17 mouse cellular contexts compared by ENCODE assay signal in the genomic region with DNA sequence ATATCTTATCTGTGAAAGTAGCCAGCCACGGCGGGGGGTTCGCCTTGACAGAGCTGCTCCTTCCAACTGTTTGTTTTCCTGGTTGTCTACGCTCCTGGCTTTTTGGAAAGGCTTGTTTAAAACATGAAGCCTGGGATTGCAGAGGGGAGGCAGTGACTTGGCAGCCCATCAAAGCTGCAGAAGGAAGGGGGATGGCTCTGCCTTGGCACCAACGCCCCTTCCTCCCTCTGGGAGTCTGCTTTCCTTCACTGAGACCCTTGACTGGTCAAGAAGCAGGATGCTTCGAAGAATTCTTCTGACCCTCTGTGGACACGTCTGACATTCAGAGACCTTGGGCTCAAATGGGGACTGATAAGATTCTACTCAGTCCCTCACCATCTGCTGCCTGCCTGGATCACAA.
DNase-seq lines count a peak whose midpoint lies in the region; ATAC-seq lines count a peak whose summit lies in the region.
"Had no signal": no experiment of that assay in that cellular context is flagged by ENCODE, and none has a peak within 500 bp of the region (broad histone marks: within the 10 kb centered on the region; RNA-seq: fewer than 3 reads in every experiment).

No protein-coding gene starts in this region.

- H3K4me1 ChIP-seq in hindbrain, embryonic 16.5 days (ENCODE audit: control insufficient read depth, insufficient read depth, low read depth, low read length), result no peaks in the 10 kb centered on the region
- H3K4me1 ChIP-seq in hindbrain, embryonic 11.5 days (replicated peaks; ENCODE audit: control insufficient read depth, insufficient read depth, low read length), result no peaks in the 10 kb centered on the region
- H3K4me1 ChIP-seq in midbrain, embryonic 14.5 days (ENCODE audit: control insufficient read depth, insufficient read depth, low read length), result no peaks in the 10 kb centered on the region
- H3K4me1 ChIP-seq in midbrain, embryonic 10.5 days, result no peaks in the 10 kb centered on the region
- H3K4me1 ChIP-seq: embryonic facial prominence, embryonic 15.5 days; limb, embryonic 10.5 days; liver, embryonic 13.5 days; midbrain, embryonic 15.5 days had no signal

- no peak overlapping the region for H3K4me3 ChIP-seq in hindbrain, embryonic 16.5 days (ENCODE audit: low read length)
- H3K4me3 ChIP-seq in hindbrain, embryonic 11.5 days (ENCODE audit: low read depth, low read length), result no peak overlapping the region
- no peak overlapping the region for H3K4me3 ChIP-seq in midbrain, embryonic 14.5 days (replicated peaks; ENCODE audit: low read depth, low read length)
- no peak overlapping the region for H3K4me3 ChIP-seq in midbrain, embryonic 10.5 days
- H3K4me3 ChIP-seq: embryonic facial prominence, embryonic 15.5 days; hindbrain, embryonic 15.5 days; limb, embryonic 10.5 days; liver, embryonic 13.5 days; midbrain, embryonic 15.5 days had no signal

- no peaks in the 10 kb centered on the region for H3K36me3 ChIP-seq in hindbrain, embryonic 16.5 days (ENCODE audit: control insufficient read depth, insufficient read depth, low read length)
- H3K36me3 ChIP-seq in hindbrain, embryonic 11.5 days (ENCODE audit: control insufficient read depth, insufficient read depth, low read length), result no peaks in the 10 kb centered on the region
- no peaks in the 10 kb centered on the region for H3K36me3 ChIP-seq in midbrain, embryonic 14.5 days (ENCODE audit: control insufficient read depth, insufficient read depth, low read length)
- H3K36me3 ChIP-seq in midbrain, embryonic 10.5 days, result no peaks in the 10 kb centered on the region
- H3K36me3 ChIP-seq: embryonic facial prominence, embryonic 15.5 days; G1E; hindbrain, embryonic 15.5 days; limb, embryonic 10.5 days; liver, embryonic 13.5 days; midbrain, embryonic 15.5 days had no signal

- no peak overlapping the region for H3K9ac ChIP-seq in hindbrain, embryonic 16.5 days (ENCODE audit: low read depth, low read length)
- no peak overlapping the region for H3K9ac ChIP-seq in hindbrain, embryonic 11.5 days (ENCODE audit: low read depth, low read length)
- H3K9ac ChIP-seq in midbrain, embryonic 14.5 days (replicated peaks; ENCODE audit: low read length), result no peak overlapping the region
- H3K9ac ChIP-seq: embryonic facial prominence, embryonic 15.5 days; hindbrain, embryonic 15.5 days; liver, embryonic 13.5 days; midbrain, embryonic 15.5 days had no signal

- ATAC-seq in hindbrain, embryonic 16.5 days, result 0 out of 2 replicates have a peak, but pooled peaks have one; percentile 34
- ATAC-seq in hindbrain, embryonic 11.5 days (ENCODE audit: low FRiP score), result no peak
- no peak for ATAC-seq in midbrain, embryonic 14.5 days (ENCODE audit: low FRiP score, low TSS enrichment)
- ATAC-seq: midbrain, embryonic 15.5 days had no signal

- 59% methylated on average over 7 of the region's 7 CpGs for WGBS in hindbrain, embryonic 16.5 days
- WGBS in hindbrain, embryonic 11.5 days, result 79% methylated on average over 7 of the region's 7 CpGs
- WGBS in midbrain, embryonic 14.5 days, result 72% methylated on average over 7 of the region's 7 CpGs
- WGBS in midbrain, embryonic 10.5 days, result 86% methylated on average over 7 of the region's 7 CpGs

- no peaks in the 10 kb centered on the region for H3K27me3 ChIP-seq in hindbrain, embryonic 16.5 days (replicated peaks; ENCODE audit: control insufficient read depth, insufficient read depth, low read length)
- H3K27me3 ChIP-seq in hindbrain, embryonic 11.5 days (ENCODE audit: control insufficient read depth, insufficient read depth, low read length), result no peaks in the 10 kb centered on the region; the same call in 1 of the 2 replicates
- H3K27me3 ChIP-seq in midbrain, embryonic 14.5 days (ENCODE audit: control insufficient read depth, insufficient read depth, low read length), result no peaks in the 10 kb centered on the region
- H3K27me3 ChIP-seq in midbrain, embryonic 10.5 days (ENCODE audit: low read depth, poor library complexity, severe bottlenecking), result no peaks in the 10 kb centered on the region
- H3K27me3 ChIP-seq: embryonic facial prominence, embryonic 15.5 days; hindbrain, embryonic 15.5 days; liver, embryonic 13.5 days; midbrain, embryonic 15.5 days had no signal

- no peak overlapping the region for H3K27ac ChIP-seq in hindbrain, embryonic 16.5 days (ENCODE audit: low read depth, low read length)
- H3K27ac ChIP-seq in hindbrain, embryonic 11.5 days (ENCODE audit: low read depth, low read length), result no peak overlapping the region
- H3K27ac ChIP-seq in midbrain, embryonic 14.5 days (replicated peaks; ENCODE audit: low read depth, low read length), result no peak overlapping the region
- H3K27ac ChIP-seq in midbrain, embryonic 10.5 days (replicated peaks), result no peak overlapping the region
- H3K27ac ChIP-seq: embryonic facial prominence, embryonic 15.5 days; hindbrain, embryonic 15.5 days; limb, embryonic 10.5 days; liver, embryonic 13.5 days; midbrain, embryonic 15.5 days had no signal

- no peaks in the 10 kb centered on the region for H3K9me3 ChIP-seq in hindbrain, embryonic 16.5 days (ENCODE audit: control insufficient read depth, low read length)
- no peaks in the 10 kb centered on the region for H3K9me3 ChIP-seq in hindbrain, embryonic 11.5 days (ENCODE audit: control insufficient read depth, low read length)
- no peaks in the 10 kb centered on the region for H3K9me3 ChIP-seq in midbrain, embryonic 14.5 days (ENCODE audit: control insufficient read depth, low read length)
- no peaks in the 10 kb centered on the region for H3K9me3 ChIP-seq in midbrain, embryonic 10.5 days (replicated peaks)
- H3K9me3 ChIP-seq: embryonic facial prominence, embryonic 15.5 days; hindbrain, embryonic 15.5 days; limb, embryonic 10.5 days; midbrain, embryonic 15.5 days had no signal

- DNase-seq in hindbrain, embryonic 11.5 days (ENCODE audit: low spot score), result no peak
- DNase-seq in midbrain, embryonic 14.5 days, result peak; percentile 43
- no peak for DNase-seq in midbrain, embryonic 10.5 days (ENCODE audit: low spot score)
- peak; percentile 34 to 60 for DNase-seq in layer of hippocampus, adult 18-20 months (ENCODE audit: low spot score in 2 of 2)
- DNase-seq in layer of hippocampus, postnatal 10 days (ENCODE audit: low spot score in 2 of 2), result peak; percentile 28 to 35
- DNase-seq in adrenal gland, adult 2 months, result no peak
- DNase-seq: cerebellum, adult 18-20 months; gastrocnemius, postnatal 10 days; kidney, adult 18-20 months; kidney, postnatal 4 days; liver, embryonic 13.5 days had no signal

- H3K4me2 ChIP-seq in hindbrain, embryonic 16.5 days (ENCODE audit: low read length), result no peak overlapping the region
- no peak overlapping the region for H3K4me2 ChIP-seq in hindbrain, embryonic 11.5 days (replicated peaks; ENCODE audit: low read depth, low read length)
- no peak overlapping the region for H3K4me2 ChIP-seq in midbrain, embryonic 14.5 days (ENCODE audit: low read length)
- H3K4me2 ChIP-seq: embryonic facial prominence, embryonic 15.5 days; hindbrain, embryonic 15.5 days; liver, embryonic 13.5 days; midbrain, embryonic 15.5 days had no signal

Comparison
In these comparisons a context has a peak if more than half of its experiments do, and no peak if none do; other contexts are left out.
1. DNase-seq: peak in midbrain, embryonic 14.5 days (single experiment), layer of hippocampus, adult 18-20 months (2 of 2) and layer of hippocampus, postnatal 10 days (2 of 2); none in hindbrain, embryonic 11.5 days (single experiment), midbrain, embryonic 10.5 days (single experiment) and adrenal gland, adult 2 months (single experiment).